In the genomic region with DNA sequence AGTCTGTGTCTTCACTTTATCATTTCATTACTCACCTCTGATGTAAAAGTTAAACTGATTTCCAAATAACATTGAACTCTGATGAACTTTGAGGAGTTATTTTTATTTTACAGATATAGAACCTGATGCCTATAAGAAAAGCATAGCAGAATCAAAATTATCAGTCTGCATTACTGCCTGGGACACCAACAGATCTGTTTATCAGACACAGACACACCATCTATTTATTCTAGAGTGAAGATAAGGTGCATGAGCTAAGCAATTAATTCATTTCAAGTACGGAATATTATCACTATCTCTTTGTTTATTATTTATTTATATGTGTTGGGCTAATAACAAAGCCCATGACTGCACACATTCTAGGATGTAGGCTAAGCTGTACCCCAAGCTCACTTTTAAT, we compare ENCODE assay signal across 17 mouse cellular contexts.
DNase-seq lines count a peak whose midpoint lies in the region; TF ChIP-seq lines count a peak whose summit lies in the region.
"Had no signal": no experiment of that assay in that cellular context is flagged by ENCODE, and none has a peak within 500 bp of the region (broad histone marks: within the 10 kb centered on the region; RNA-seq: fewer than 3 reads in every experiment).

No protein-coding gene starts in this region.

- peaks cover 0 to 32% of the 10 kb centered on the region in 2 experiments; a peak in 2 of 4 replicates for H3K36me3 ChIP-seq in MEL (ENCODE audit: control insufficient read depth in 1 of 2, insufficient read depth in 2 of 2, low read length in 2 of 2)
- H3K36me3 ChIP-seq: G1E had no signal

- no peaks in the 10 kb centered on the region for H3K27me3 ChIP-seq in MEL (ENCODE audit: control insufficient read depth in 1 of 2, insufficient read depth in 2 of 2, low read length in 2 of 2)
- H3K27me3 ChIP-seq: CH12.LX, Patski had no signal

- no peak for DNase-seq in MEL (ENCODE audit: low read depth, low spot score)
- DNase-seq in testis, postnatal 10 days (ENCODE audit: low spot score), result no peak
- DNase-seq: adrenal gland, adult 2 months; adrenal gland, adult 8-10 months; adrenal gland, postnatal 10 days; adrenal gland, postnatal 14 days; adrenal gland, postnatal 25 days; adrenal gland, postnatal 36 days; B cell, adult 2 months; cerebellum, adult 11 months; cerebellum, adult 11-12 months; cerebellum, adult 18-20 months; cerebellum, adult 2 months; cerebellum, adult 8-10 months had no signal

- no peak overlapping the region for H3K4me3 ChIP-seq in MEL (ENCODE audit: control insufficient read depth in 1 of 2, insufficient read depth in 1 of 2, low read depth in 2 of 2, low read length in 2 of 2)

- H3K9ac ChIP-seq in MEL (ENCODE audit: control insufficient read depth, low read depth, low read length, poor library complexity, severe bottlenecking), result no peak overlapping the region

- no peak for TF ChIP-seq RAD21 in MEL (IDR thresholded peaks at IDR 0.05; ENCODE audit: low read depth, low read length)

- no peaks in the 10 kb centered on the region for H3K9me3 ChIP-seq in MEL (replicated peaks; ENCODE audit: insufficient read depth, low read length)
- H3K9me3 ChIP-seq: G1E had no signal

- peak; percentile 56 to 80 for TF ChIP-seq EP300 in MEL (IDR thresholded peaks at IDR 0.05; ENCODE audit: low read depth in 1 of 2, low read length in 2 of 2)

- TF ChIP-seq CTCF in MEL (IDR thresholded peaks at IDR 0.05 in 2 of 3, conservative IDR thresholded peaks at IDR 0.05 in 1 of 3; ENCODE audit: control insufficient read depth in 1 of 3, insufficient read depth in 1 of 3, low read depth in 2 of 3, low read length in 3 of 3, poor library complexity in 1 of 3, severe bottlenecking in 1 of 3), result no peak

- no peaks in the 10 kb centered on the region; the same call in 1 of the 2 replicates for H3K79me2 ChIP-seq in MEL (ENCODE audit: control insufficient read depth, insufficient read depth, low read length, poor library complexity)

- peaks cover 11 to 12% of the 10 kb centered on the region in 2 experiments for H3K4me1 ChIP-seq in MEL (ENCODE audit: control insufficient read depth in 1 of 2, insufficient read depth in 2 of 2, low read length in 2 of 2)

- H3K27ac ChIP-seq in MEL (ENCODE audit: control insufficient read depth, low read depth, low read length), result no peak overlapping the region

- TF ChIP-seq POLR2A in MEL (IDR thresholded peaks at IDR 0.05; ENCODE audit: control insufficient read depth in 1 of 2, insufficient read depth in 1 of 2, low read depth in 1 of 2, low read length in 2 of 2, poor library complexity in 1 of 2), result no peak

TF ChIP-seq in MEL, 35 proteins besides CTCF, POLR2A, EP300 and RAD21:
- TF ChIP-seq TCF12 (IDR thresholded peaks at IDR 0.05; ENCODE audit: low read depth, low read length) (peak; percentile 78), RCOR1 (IDR thresholded peaks at IDR 0.05; ENCODE audit: low read depth, low read length) (0 out of 2 replicates have a peak, but pooled peaks have one; percentile 41), GATA1 (IDR thresholded peaks at IDR 0.05; ENCODE audit: low read depth, low read length) (peak; percentile 79), NRF1 (IDR thresholded peaks at IDR 0.05; ENCODE audit: insufficient read depth, low read depth, low read length, poor library complexity, severe bottlenecking) (no peak), BHLHE40 (IDR thresholded peaks at IDR 0.05; ENCODE audit: borderline replicate concordance, low read depth, low read length) (no peak)
